Mouse (Mus musculus): ENCODE measurements around the gene Col4a3bp.

- TF ChIP-seq CTCF (IDR thresholded peaks at IDR 0.05) (no peak), EP300 (IDR thresholded peaks at IDR 0.05) (peak; percentile 89)
These were observed 31.8 kb downstream of the Col4a3bp start for GRCm38 (mm10) chr13:96574170-96574569.

All from lung, postnatal 0 days (tissue).